Mouse (Mus musculus): Measurements from ENCODE around the gene 4930402F06Rik. TPM values are rescaled to one million over a fixed set of nuclear protein-coding genes. Genes with fewer than 3 reads are reported as not detected.

Gene 4930402F06Rik
- polyA plus RNA-seq (2015; fragmentation: Nextera tagmentation; extraction: Ambion mirVana), result not detected in 2 replicates

GRCm38 (mm10) chr2:35397096-35397495, at the start of gene 4930402F06Rik:
TSS of gene 4930402F06Rik (minus strand) at chr2:35397175.
- Histone ChIP-seq H3K4me2 (ENCODE audit: low read length) (no peak within 1 kb of the TSS), H3K4me1 (replicated peaks; ENCODE audit: control insufficient read depth, insufficient read depth, low read length) (no peaks in the 10 kb centered on the region), H3K36me3 (ENCODE audit: control insufficient read depth, insufficient read depth) (no peaks in the 10 kb centered on the region), H3K27me3 (replicated peaks; ENCODE audit: control insufficient read depth, insufficient read depth, low read length) (no peaks in the 10 kb centered on the region), H3K4me3 (replicated peaks; ENCODE audit: low read length) (no peak within 1 kb of the TSS), H3K9ac (replicated peaks; ENCODE audit: low read depth, low read length) (no peak within 1 kb of the TSS), H3K27ac (ENCODE audit: low read length) (no peak within 1 kb of the TSS), H3K9me3 (ENCODE audit: control insufficient read depth, low read length) (no peaks in the 10 kb centered on the region)
- WGBS, result 58% methylated on average over 5 of the region's 5 CpGs
- no peak; the same call in 1 of the 2 replicates for ATAC-seq

GRCm38 (mm10) chr2:35446300-35446699, 49.3 kb upstream of the 4930402F06Rik start:
- H3K4me3 ChIP-seq (replicated peaks; ENCODE audit: low read length), result no peak overlapping the region
- H3K36me3 ChIP-seq (ENCODE audit: control insufficient read depth, insufficient read depth), result no peaks in the 10 kb centered on the region
- H3K4me2 ChIP-seq (ENCODE audit: low read length), result no peak overlapping the region
- no peak overlapping the region for H3K9ac ChIP-seq (replicated peaks; ENCODE audit: low read depth, low read length)
- H3K27me3 ChIP-seq (replicated peaks; ENCODE audit: control insufficient read depth, insufficient read depth, low read length), result no peaks in the 10 kb centered on the region
- H3K9me3 ChIP-seq (ENCODE audit: control insufficient read depth, low read length), result no peaks in the 10 kb centered on the region
- H3K27ac ChIP-seq (ENCODE audit: low read length), result no peak overlapping the region
- 81% methylated on average over 5 of the region's 5 CpGs for WGBS
- ATAC-seq, result no peak
- H3K4me1 ChIP-seq (replicated peaks; ENCODE audit: control insufficient read depth, insufficient read depth, low read length), result no peaks in the 10 kb centered on the region

GRCm38 (mm10) chr2:35445610-35446009, 48.6 kb upstream of the 4930402F06Rik start:
- no peak for ATAC-seq
- Histone ChIP-seq H3K4me1 (replicated peaks; ENCODE audit: control insufficient read depth, insufficient read depth, low read length) (no peaks in the 10 kb centered on the region), H3K27me3 (replicated peaks; ENCODE audit: control insufficient read depth, insufficient read depth, low read length) (no peaks in the 10 kb centered on the region), H3K27ac (ENCODE audit: low read length) (no peak overlapping the region), H3K36me3 (ENCODE audit: control insufficient read depth, insufficient read depth) (no peaks in the 10 kb centered on the region), H3K4me3 (replicated peaks; ENCODE audit: low read length) (no peak overlapping the region), H3K9me3 (ENCODE audit: control insufficient read depth, low read length) (no peaks in the 10 kb centered on the region), H3K9ac (replicated peaks; ENCODE audit: low read depth, low read length) (no peak overlapping the region), H3K4me2 (ENCODE audit: low read length) (no peak overlapping the region)
- WGBS, result 80% methylated on average over 7 of the region's 7 CpGs

GRCm38 (mm10) chr2:35444764-35445262, 47.8 kb upstream of the 4930402F06Rik start:
- no peak overlapping the region for H3K27ac ChIP-seq (ENCODE audit: low read length)
- H3K9ac ChIP-seq (replicated peaks; ENCODE audit: low read depth, low read length), result no peak overlapping the region
- no peaks in the 10 kb centered on the region for H3K36me3 ChIP-seq (ENCODE audit: control insufficient read depth, insufficient read depth)
- H3K27me3 ChIP-seq (replicated peaks; ENCODE audit: control insufficient read depth, insufficient read depth, low read length), result no peaks in the 10 kb centered on the region
- no peaks in the 10 kb centered on the region for H3K9me3 ChIP-seq (ENCODE audit: control insufficient read depth, low read length)
- H3K4me3 ChIP-seq (replicated peaks; ENCODE audit: low read length), result no peak overlapping the region
- ATAC-seq, result no peak
- no peak overlapping the region for H3K4me2 ChIP-seq (ENCODE audit: low read length)
- no peaks in the 10 kb centered on the region for H3K4me1 ChIP-seq (replicated peaks; ENCODE audit: control insufficient read depth, insufficient read depth, low read length)
- WGBS, result 77% methylated on average over 6 of the region's 6 CpGs

- no peak overlapping the region for H3K4me2 ChIP-seq (ENCODE audit: low read length)
- no peak for ATAC-seq
- H3K27ac ChIP-seq (ENCODE audit: low read length), result no peak overlapping the region
- H3K9me3 ChIP-seq (ENCODE audit: control insufficient read depth, low read length), result no peaks in the 10 kb centered on the region
- no peak overlapping the region for H3K4me3 ChIP-seq (replicated peaks; ENCODE audit: low read length)
- 68% methylated on average over 16 of the region's 16 CpGs for WGBS
- H3K9ac ChIP-seq (replicated peaks; ENCODE audit: low read depth, low read length), result no peak overlapping the region
- H3K4me1 ChIP-seq (replicated peaks; ENCODE audit: control insufficient read depth, insufficient read depth, low read length), result no peaks in the 10 kb centered on the region
- H3K27me3 ChIP-seq (replicated peaks; ENCODE audit: control insufficient read depth, insufficient read depth, low read length), result no peaks in the 10 kb centered on the region
- no peaks in the 10 kb centered on the region for H3K36me3 ChIP-seq (ENCODE audit: control insufficient read depth, insufficient read depth)
These were observed 47.2 kb upstream of the 4930402F06Rik start for GRCm38 (mm10) chr2:35443981-35444763.

GRCm38 (mm10) chr2:35443325-35443724, 46.4 kb upstream of the 4930402F06Rik start:
- Histone ChIP-seq H3K4me3 (replicated peaks; ENCODE audit: low read length) (no peak overlapping the region), H3K27ac (ENCODE audit: low read length) (no peak overlapping the region), H3K4me1 (replicated peaks; ENCODE audit: control insufficient read depth, insufficient read depth, low read length) (no peaks in the 10 kb centered on the region), H3K36me3 (ENCODE audit: control insufficient read depth, insufficient read depth) (no peaks in the 10 kb centered on the region), H3K9me3 (ENCODE audit: control insufficient read depth, low read length) (no peaks in the 10 kb centered on the region), H3K4me2 (ENCODE audit: low read length) (no peak overlapping the region), H3K27me3 (replicated peaks; ENCODE audit: control insufficient read depth, insufficient read depth, low read length) (no peaks in the 10 kb centered on the region), H3K9ac (replicated peaks; ENCODE audit: low read depth, low read length) (no peak overlapping the region)
- WGBS, result 70% methylated on average over 5 of the region's 5 CpGs
- no peak for ATAC-seq

GRCm38 (mm10) chr2:35442079-35442478, 45.1 kb upstream of the 4930402F06Rik start:
- no peak overlapping the region for H3K9ac ChIP-seq (replicated peaks; ENCODE audit: low read depth, low read length)
- no peak for ATAC-seq
- no peak overlapping the region for H3K4me2 ChIP-seq (ENCODE audit: low read length)
- no peak overlapping the region for H3K4me3 ChIP-seq (replicated peaks; ENCODE audit: low read length)
- H3K36me3 ChIP-seq (ENCODE audit: control insufficient read depth, insufficient read depth), result no peaks in the 10 kb centered on the region
- no peak overlapping the region for H3K27ac ChIP-seq (ENCODE audit: low read length)
- no peaks in the 10 kb centered on the region for H3K27me3 ChIP-seq (replicated peaks; ENCODE audit: control insufficient read depth, insufficient read depth, low read length)
- H3K9me3 ChIP-seq (ENCODE audit: control insufficient read depth, low read length), result no peaks in the 10 kb centered on the region
- no peaks in the 10 kb centered on the region for H3K4me1 ChIP-seq (replicated peaks; ENCODE audit: control insufficient read depth, insufficient read depth, low read length)
- 88% methylated on average over 6 of the region's 6 CpGs for WGBS

- Histone ChIP-seq H3K4me3 (replicated peaks; ENCODE audit: low read length) (no peak overlapping the region), H3K9ac (replicated peaks; ENCODE audit: low read depth, low read length) (no peak overlapping the region), H3K36me3 (ENCODE audit: control insufficient read depth, insufficient read depth) (no peaks in the 10 kb centered on the region), H3K9me3 (ENCODE audit: control insufficient read depth, low read length) (no peaks in the 10 kb centered on the region), H3K27me3 (replicated peaks; ENCODE audit: control insufficient read depth, insufficient read depth, low read length) (no peaks in the 10 kb centered on the region), H3K4me2 (ENCODE audit: low read length) (no peak overlapping the region), H3K27ac (ENCODE audit: low read length) (no peak overlapping the region), H3K4me1 (replicated peaks; ENCODE audit: control insufficient read depth, insufficient read depth, low read length) (no peaks in the 10 kb centered on the region)
- no peak for ATAC-seq
- 89% methylated on average over 6 of the region's 6 CpGs for WGBS
These were observed 44.4 kb upstream of the 4930402F06Rik start for GRCm38 (mm10) chr2:35441419-35441818.

- H3K27me3 ChIP-seq (replicated peaks; ENCODE audit: control insufficient read depth, insufficient read depth, low read length), result no peaks in the 10 kb centered on the region
- no peak for ATAC-seq
- no peak overlapping the region for H3K27ac ChIP-seq (ENCODE audit: low read length)
- H3K4me3 ChIP-seq (replicated peaks; ENCODE audit: low read length), result no peak overlapping the region
- no peak overlapping the region for H3K4me2 ChIP-seq (ENCODE audit: low read length)
- 82% methylated on average over 3 of the region's 3 CpGs for WGBS
- no peaks in the 10 kb centered on the region for H3K36me3 ChIP-seq (ENCODE audit: control insufficient read depth, insufficient read depth)
- no peaks in the 10 kb centered on the region for H3K4me1 ChIP-seq (replicated peaks; ENCODE audit: control insufficient read depth, insufficient read depth, low read length)
- no peaks in the 10 kb centered on the region for H3K9me3 ChIP-seq (ENCODE audit: control insufficient read depth, low read length)
- no peak overlapping the region for H3K9ac ChIP-seq (replicated peaks; ENCODE audit: low read depth, low read length)
These were observed 43.5 kb upstream of the 4930402F06Rik start for GRCm38 (mm10) chr2:35440480-35440879.
